Mouse (Mus musculus) spleen, adult 12 weeks (tissue): ENCODE measurements around the gene Kctd21.

Experiments
- DNase-seq: peaks from one replicate; pipeline ENCODE4 v3.0.0; 2022; ENCODE audit warnings: low spot score

Gene Kctd21

DNA sequence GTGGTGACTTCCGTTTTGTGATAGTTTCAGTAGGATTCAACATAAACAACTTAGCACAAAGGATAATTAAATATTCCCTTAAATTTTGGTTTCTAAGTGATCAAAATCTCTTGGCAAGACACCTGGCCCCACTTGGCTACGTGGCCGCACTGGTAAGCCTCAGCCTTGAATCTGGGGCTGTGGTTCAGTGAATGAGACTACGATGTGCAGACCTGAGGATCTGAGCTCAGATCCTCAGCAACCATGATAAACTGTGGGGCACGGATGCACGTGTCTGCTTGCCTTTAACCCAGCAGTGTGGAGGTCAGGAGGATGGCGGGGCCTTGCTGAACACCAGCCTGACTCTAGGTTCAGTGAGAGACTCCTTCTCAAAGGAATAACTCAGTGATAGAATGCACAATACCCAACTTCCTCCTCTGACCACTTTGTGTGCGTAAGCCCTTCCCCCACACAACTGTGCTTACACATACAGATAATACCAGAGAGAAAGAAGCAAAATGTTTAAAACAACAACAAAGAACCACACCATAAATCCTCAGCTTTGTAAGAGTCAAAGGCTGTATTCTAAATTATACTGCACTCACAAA lies 55.5 kb downstream of the Kctd21 start:
- DNase-seq = no peak

GRCm38 (mm10) chr7:97388541-97388940 lies 56.4 kb downstream of the Kctd21 start:
- no peak for DNase-seq

DNA sequence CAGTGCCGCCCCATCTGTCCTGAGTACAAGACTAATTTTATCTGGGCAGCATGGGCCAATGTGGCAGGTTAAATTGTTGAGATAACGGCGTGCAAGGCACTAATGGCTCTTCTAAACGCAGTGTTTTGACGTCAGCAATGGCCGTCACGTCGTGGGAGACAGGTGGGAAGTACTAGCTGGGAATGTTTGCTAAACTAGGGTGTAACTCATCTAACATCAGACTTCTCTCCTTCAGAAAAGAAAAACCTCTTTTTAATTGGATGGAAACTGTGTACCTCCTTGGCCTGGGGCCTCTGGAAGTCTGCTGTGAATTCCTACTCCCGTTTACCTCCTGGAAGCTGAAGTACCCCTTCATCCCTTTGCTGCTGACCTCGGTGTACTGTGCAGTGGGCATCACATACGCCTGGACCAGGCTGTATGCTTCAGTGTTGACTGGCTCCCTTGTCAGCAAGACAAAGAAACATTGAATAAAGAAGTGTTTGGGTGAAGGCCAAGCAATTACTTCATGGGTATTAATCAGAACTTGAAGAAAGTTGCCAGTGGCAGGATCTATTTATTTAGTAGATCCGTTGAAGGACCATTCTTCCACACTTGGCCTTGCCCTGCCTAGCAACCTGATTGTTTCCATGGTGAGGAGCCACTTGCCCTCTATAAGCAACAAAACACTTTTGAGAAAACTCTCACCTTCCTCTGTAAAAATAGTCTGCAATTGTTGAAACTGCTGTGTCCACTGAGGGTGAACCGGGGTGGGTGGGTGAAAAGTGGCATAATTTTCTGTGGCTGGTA lies 59.4 kb downstream of the Kctd21 start:
- no peak for DNase-seq

- DNase-seq = no peak
These were observed 59.9 kb downstream of the Kctd21 start for GRCm38 (mm10) chr7:97392079-97392445.

DNA sequence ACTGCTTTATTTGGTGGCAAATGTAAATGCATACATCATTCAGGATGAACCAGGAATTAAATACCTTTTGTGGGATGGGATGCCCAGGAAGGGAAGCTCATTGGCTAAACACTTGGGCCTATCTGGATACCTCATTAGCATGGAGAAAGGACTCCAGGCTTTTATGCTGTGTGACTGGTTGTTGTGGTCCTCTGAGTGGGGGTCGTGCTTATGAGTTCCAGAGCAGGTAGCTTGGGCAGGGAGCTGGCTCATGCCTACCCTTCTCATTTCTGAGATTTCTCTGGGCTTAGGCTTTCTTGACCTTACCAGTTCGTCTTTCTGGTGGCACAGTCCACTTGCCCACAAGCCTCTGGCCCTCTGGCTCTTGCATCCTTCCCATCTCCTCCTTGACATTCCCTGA lies 62.2 kb downstream of the Kctd21 start:
- DNase-seq = no peak

DNA sequence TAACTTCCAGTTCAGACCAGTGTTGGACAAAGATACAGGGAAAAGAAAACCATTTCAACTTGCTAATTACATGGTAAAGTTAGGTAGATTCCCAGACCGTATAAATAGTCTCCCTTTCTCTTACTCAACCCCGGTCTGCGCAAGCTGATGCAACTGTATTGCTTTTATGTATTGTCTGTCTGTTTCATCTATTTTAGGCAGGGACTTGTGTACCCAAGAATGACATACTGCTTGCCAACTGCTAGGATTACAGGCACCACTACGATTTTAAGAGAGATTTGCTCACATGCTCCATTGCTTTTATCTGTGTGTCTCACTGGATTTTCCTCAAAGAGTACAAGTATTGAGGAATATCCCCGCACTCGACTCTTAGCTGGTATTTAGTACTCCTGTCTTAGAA lies 66.8 kb downstream of the Kctd21 start:
- DNase-seq = no peak
